Mouse (Mus musculus) heart, adult 8-10 months (tissue): Measurements from ENCODE around the gene Sgta. TPM values are rescaled to one million over a fixed set of nuclear protein-coding genes. Genes with fewer than 3 reads are reported as not detected.

ENCODE experiments used
- DNase-seq: peaks from one replicate; pipeline ENCODE4 v3.0.0; 2022; ENCODE audit warnings: low spot score
- total RNA-seq, 4 experiments: library from RNA; stranded (reverse); gene quantifications; 2 replicates each; pipeline ENCODE4 v1.2.4; 2022

Gene Sgta
- total RNA-seq, 4 experiments from 2014 or later, result 92.0 to 102 (median 99.4) TPM

DNA sequence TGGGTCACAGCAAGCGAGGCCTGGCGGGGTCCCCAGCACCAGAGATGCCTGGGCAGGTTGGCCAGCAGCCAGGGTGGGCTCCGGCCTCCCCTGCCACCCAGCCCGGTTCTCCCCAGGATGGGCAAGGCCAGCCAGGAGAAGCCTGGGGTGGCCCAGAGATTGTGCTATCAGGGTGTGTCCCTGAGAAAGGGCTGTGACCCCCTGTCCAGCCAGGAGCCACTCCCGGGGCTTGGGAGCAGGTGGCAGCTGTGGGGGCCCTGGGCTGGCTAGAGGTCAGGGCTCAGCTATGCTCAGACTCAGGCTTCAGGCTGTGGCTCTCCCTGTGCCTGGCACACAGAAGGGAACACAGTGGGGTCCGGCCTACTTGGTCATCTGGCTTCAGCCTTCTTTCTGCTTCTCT is 40.3 kb downstream of the Sgta start:
- DNase-seq, result no peak

- DNase-seq, result no peak
Observed at GRCm38 (mm10) chr10:81018326-81018725, 41.7 kb downstream of the Sgta start.

- DNase-seq, result no peak
Observed at GRCm38 (mm10) chr10:81016645-81017044, 43.3 kb downstream of the Sgta start.

DNA sequence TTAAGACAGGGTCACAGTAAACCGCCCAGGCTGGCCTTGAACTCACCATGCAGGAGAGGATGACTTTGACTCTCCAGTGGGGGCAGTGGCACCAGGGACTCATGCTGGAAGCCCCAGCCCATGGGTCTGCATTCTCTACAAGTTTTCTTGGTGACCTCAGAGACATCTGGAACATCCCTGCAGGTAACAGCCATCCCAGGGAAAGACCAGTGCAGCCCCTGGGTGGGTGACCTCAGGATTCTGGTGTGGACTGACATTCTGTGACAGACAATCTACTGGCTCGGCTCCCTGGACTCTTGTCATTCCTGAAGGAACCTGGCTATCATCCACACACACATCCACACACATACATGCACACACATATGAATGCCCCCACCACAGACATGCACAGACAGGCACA is 44.3 kb downstream of the Sgta start:
- DNase-seq, result no peak

DNA sequence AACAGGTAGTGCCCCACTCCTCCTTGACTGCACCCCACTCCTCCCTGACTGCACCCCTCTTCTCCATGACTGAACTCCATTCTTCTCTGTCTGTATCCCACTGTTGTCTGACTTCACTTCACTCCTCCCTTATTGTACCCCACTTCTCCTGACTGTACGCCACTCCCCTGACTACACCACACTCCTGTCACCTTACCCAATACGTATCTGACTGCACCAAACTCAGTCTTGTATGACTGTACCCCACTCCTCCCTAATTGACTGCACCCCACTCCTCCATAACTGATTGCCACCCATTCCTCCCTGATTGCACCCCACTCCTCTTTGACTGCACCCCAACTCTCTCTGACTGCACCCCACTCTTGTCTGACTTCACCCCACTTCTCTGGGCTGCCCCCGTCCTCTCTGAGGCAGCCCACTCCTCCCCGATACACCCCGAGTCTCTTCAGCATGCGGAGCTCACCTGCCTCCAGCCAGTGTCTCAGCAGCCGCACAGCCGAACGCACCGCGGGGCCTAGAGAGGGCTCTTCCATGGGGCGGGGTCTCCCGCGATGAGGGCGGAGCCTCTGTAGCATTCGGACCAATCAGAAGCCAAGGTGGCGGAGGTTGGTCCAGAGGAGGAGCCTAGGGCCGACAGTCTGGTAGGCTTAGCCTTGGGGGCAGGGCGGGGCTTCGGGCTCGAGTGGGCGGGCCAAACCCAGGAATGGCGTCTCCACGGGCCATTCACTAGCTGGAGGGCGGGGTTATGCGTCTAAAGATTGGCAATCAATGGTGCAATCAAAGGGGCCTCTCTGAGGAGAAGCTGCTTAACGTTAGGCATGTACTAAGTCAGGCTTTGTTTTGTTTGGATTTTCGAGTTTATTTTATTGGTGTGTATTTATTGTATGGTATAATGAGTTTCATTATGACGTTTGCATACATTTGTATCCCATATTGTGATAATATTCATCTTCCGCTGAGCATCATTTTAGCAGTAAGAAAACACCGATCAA is 45.3 kb downstream of the Sgta start, which contains the start of gene Gng7:
TSS of gene Gng7 (minus strand) at position 553 of the 992 bp plus-strand sequence.
- DNase-seq, result peak; percentile 86

- DNase-seq, result no peak
Observed at GRCm38 (mm10) chr10:81010851-81011250, 49.1 kb downstream of the Sgta start.

- no peak for DNase-seq
Observed at GRCm38 (mm10) chr10:81007240-81007639, 52.7 kb downstream of the Sgta start.

- DNase-seq, result no peak
Observed at GRCm38 (mm10) chr10:81006005-81006677, 53.8 kb downstream of the Sgta start.

DNA sequence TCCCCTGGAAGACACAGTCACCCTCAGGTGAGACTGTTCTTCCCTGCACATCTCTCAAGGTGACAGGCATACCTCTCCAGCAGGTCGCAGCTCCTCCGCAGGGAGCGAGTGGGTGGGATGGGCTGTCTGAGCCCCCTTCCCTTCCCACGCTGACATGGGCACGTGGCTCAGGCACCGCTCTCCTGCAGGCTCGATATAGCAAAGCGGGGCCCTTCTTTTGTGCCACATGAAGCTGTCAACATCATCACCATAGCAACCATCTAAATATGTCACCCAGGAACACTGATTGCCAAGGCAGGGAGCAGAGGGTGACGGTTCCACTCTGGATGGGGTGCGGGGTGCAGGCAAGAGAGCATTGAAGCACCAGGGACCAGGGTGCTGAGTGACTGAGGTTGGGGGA is 58.8 kb downstream of the Sgta start:
- DNase-seq, result no peak

DNA sequence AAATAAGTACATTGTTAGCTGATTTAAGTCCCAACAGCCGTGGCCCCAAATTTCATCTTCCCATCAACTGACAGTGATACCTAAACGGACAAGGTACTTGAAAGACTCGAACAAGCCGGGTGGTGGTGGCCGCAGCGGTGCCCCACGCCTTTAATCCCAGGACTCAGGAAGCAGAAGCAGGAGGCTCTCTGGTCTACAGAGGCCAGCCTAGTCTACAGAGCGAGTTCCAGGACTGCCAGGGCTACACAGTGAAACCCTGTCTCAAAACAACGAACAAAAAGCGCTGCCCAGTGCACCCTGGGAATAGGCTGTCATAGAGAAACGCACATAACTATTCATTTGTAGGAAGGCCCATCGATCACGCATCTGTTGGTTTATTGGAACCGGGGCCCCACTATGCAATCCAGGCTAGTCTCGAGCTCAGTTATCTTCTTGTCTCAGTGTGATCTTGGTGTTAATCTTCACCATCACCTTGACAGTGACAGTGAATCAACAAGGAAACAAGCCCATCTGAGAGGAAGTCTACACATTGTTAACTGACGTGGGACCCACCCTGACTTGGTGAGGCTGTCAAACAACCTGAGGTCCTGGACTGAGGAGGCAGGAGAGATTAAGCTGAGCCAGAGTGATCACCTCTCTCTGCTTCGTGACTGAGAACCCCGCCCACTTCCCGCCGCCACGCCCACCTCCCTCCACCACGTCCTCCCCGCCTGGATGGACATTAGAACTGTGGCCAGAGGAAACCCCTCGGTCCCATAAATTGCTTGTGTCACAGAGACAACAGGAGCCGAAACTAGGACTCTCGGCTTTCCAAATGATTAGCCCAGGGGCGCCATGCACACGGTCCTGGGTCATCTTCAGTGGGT is 59.6 kb downstream of the Sgta start:
- no peak for DNase-seq

DNA sequence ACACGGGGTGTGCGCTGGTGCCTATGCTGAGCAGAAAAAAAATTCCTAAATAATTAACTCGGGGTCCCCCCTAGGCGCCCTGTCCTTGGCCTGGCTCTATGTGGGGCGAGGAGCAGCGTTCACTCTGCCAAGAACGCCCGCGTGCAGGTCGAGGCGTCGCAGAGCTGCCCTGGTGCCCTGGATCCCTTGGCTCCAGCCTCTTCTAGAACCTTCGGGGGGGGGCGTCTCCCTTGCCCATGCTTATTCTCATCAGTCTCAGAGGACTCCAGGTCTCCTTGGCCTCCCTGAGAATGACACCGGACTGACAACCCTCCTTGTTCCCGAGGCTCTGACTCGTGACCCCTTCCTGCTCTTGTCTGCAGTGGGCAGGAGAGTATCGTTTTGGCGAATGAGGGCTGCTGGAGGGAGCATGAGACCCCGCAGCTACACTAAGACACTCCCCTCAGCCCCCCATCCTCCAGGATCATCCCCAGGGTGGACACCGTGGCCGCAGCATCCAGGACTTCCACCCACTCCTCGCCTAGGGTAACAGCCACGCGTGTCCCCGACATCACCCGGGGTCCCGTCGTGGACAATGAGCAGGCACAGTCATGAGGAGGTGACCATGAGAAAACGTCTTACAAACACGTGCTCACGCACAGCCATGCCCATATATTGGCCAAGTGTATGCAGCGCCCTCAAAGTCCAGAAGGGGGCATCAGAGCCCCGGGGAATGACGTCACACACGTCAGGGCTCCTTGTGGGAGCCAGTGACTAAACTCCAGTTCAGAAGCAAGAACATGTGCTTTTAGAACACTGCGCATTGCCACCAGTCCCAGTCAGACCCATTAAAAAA is 60.4 kb downstream of the Sgta start:
- peak; percentile 82 for DNase-seq

DNA sequence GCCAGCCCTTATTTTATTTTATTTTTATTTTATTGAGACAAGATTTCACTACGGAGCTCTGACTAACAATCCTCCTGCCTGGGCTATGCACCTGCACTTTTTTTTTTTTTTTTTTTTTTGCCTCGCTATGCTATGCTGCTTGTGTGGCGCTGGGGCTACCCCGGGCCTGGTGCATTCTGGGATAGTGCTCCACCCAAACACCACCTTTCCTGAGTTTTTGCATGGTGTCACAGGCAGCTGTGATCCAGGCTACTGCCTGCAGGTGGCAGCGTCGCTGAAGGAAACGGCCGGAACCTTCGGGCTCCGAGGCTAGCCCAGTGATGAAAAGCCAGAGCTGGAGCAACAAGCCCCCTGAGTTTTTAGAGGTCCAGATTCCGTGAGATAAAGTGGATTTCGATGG is 61.2 kb downstream of the Sgta start:
- DNase-seq, result peak; percentile 21

DNA sequence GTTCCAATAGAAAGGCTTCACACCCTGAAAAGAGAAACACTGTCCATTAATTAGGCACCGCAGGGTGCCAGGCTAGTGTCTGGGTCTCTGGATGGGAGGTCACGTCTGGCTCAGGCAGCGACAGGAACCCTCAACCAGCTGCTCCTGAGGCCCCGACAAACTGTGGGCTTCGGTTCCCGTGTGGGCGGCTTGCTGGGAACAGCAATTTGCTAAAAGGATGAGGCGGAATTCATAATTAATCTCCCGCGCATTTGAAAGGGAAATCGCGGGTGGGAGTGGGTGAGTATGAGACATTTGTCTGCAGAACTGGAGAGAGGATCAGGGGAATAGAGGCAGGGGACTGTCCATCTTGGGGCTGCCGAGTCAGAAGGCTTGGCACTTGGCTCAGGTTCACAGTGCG is 62.0 kb downstream of the Sgta start:
- DNase-seq, result no peak

DNA sequence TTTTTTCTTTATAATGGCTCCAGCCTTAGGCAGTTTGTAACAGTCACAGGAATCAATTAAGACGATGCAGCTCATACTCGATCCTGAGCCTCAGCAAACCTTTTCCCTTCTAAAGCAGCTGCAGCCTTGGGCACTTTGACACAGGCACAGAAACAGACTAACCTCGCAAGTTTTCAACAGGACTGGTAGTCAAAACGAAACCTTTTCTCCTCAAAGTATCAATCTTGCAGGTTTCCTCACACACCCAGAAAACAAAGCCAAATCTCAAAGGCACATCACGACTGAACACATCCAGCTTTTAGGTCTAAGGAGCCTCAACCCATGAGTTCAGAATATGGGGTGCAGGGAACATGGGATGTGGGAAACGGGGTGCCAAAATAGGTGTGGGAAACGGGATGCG is 62.6 kb downstream of the Sgta start:
- no peak for DNase-seq

- DNase-seq, result no peak
Observed at GRCm38 (mm10) chr10:80996501-80996900, 63.5 kb downstream of the Sgta start.

DNA sequence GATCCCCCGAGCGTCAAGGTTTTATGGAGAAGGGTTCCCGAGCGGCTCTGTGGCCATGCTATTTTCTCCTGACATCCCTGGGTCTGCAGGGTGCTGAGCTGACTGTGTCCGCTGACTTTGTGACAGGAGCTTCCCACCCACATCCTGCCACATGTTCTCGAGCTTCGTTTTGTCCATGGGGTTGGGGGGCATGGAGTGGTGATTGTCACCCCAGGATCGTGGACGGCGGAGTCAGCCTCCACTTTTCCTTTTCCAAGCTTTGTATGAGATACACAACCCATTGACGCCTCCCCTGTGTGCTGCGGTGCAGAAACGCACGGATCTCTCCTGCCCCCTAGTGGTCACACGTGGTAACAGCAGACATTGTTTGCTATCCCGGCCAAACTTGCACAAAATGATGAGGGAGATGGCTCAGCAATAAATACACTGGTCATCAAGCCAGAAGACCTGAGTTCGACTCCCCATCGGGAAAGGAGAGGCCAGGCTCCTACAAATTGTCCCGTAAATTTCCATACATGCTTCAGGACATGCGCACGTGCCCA is 64.8 kb downstream of the Sgta start:
- DNase-seq, result peak; percentile 80

DNA sequence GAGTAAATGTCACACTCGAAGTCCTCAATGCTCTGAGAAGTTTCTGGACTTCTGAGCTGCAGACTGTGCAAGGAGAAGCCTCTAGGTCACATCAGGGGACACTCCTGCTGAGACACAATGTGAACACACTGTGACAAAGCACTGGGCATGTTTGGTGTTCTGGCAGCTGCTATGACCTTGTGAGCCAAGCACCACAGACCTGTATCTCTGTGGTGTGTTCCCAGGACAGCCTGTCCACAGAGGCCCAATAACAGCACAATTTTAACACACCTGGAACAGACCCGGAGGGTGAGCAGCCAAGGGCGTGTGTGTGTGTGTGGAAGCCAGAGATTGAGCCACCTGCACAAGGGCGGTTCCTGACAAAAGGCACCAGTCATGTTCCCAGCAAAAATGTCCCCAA is 65.4 kb downstream of the Sgta start:
- DNase-seq, result peak; percentile 48
